Mouse (Mus musculus) bone marrow macrophage, adult 2 months (primary cell): ENCODE measurements around the gene BC049730.

Source experiments
- CTCF ChIP-seq: IDR thresholded peaks from 2 replicates; pipeline ENCODE4 v1.5.1; 2012; ENCODE audit warnings: low read depth, mild to moderate bottlenecking, low read length, moderate library complexity
- POLR2A ChIP-seq: IDR thresholded peaks from 2 replicates; pipeline ENCODE4 v1.6.1; 2012; ENCODE audit warnings: mild to moderate bottlenecking, low read depth, low read length, borderline replicate concordance

DNA sequence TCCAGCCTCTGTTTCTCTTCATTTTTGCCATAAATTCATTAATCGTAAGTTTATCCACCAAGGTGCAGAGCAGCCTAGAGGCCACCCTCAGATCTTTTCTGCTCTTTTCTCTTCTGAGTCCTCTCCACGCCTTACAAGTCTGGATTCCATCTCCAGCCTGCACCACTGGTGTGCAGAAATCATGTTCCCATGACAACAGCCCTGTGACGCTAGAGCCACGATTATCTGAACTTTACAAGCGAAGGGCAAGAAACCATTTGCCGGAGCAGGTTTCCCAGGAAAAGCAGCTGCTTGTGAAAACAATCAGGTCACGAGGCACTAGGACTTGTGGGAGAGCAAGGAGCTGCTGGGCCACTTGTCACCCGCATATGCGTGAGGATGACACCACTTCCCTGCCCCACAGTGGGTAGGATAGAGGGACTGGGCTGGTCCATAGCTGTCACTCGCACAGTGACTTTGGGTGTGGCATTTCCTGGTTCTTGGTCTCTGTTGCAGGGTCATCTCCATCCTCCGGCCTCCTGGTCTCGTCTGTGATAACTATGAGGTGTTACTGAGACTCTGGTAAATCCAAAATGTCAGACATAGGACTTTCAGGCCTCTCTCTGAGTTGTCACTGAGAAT, 49.2 kb upstream of the BC049730 start:
- no peak for TF ChIP-seq POLR2A
- no peak for TF ChIP-seq CTCF
